Mouse (Mus musculus): ENCODE measurements around the gene Acap1.

- TF ChIP-seq EP300 (optimal IDR thresholded peaks at IDR 0.05) (no peak), CTCF (IDR thresholded peaks at IDR 0.05; ENCODE audit: low read depth) (no peak)
Measured at GRCm38 (mm10) chr11:69939181-69939580, 43.8 kb upstream of the Acap1 start.

All from stomach, postnatal 0 days (tissue).